Comparison of ENCODE assay signal across 8 mouse cellular contexts in the genomic region with DNA sequence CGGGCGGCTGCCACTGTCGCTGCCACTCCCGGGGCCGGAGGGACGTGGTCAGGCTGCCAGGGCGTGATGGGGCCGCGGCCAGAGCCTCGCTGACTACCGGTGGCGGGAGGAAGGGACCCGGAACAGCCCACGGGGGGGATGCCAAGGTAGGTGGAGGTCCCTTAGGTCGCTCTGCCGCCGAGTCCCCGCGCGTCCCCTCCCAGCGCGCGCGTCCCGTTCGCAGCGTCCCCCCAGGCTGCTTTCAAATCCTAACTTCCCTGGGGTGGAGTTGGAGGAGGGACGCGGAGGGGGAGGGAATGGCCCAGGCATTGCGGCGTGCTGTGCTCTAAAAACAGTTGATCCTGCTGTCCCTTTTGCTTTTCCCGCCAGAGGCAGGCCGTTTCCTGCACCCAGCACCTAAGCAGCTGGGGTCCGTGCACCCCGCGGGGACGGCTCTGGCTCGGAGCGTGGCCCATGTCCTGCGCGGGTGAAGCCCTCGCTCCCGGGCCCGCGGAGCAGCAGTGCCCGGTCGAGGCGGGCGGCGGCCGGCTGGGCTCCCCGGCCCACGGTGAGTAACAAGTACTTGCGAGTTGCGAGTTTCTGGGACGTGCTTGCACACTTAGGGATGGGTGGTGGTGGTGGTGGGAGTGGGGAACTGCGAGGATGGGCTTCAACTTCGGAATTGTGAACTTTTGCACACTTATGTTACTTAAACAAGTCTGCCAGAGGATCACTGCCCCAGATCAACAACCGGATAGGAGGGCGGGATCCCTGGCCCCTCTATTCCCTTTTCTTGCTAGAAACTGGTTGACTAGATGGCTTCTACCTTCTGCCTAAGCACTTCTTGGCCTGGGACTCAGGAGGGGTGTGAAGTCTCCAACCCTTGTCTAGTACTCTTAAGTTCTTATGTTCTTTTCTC. TPM values are rescaled to one million over a fixed set of nuclear protein-coding genes. Genes with fewer than 3 reads are reported as not detected.
DNase-seq lines count a peak whose midpoint lies in the region; ATAC-seq lines count a peak whose summit lies in the region.

No protein-coding gene starts in this region.

- peak; percentile 42; the same call in 1 of the 2 replicates for ATAC-seq in embryonic facial prominence, embryonic 12.5 days (ENCODE audit: insufficient number of reproducible peaks, insufficient read depth, low FRiP score, low TSS enrichment)
- peak; percentile 61; the same call in 1 of the 2 replicates for ATAC-seq in heart, embryonic 13.5 days (ENCODE audit: extremely low read depth, insufficient number of reproducible peaks, low FRiP score, low TSS enrichment)
- ATAC-seq in kidney, embryonic 15.5 days (replicated peaks; ENCODE audit: low FRiP score): peak; percentile 88

- H3K36me3 ChIP-seq in embryonic facial prominence, embryonic 12.5 days: no peaks in the 10 kb centered on the region
- H3K36me3 ChIP-seq in heart, embryonic 13.5 days: 0 out of 2 replicates have a peak, but pooled peaks cover 4% of the 10 kb centered on the region
- no peaks in the 10 kb centered on the region for H3K36me3 ChIP-seq in kidney, embryonic 15.5 days

- peak overlapping the region; percentile 72 for H3K4me3 ChIP-seq in embryonic facial prominence, embryonic 12.5 days
- peak overlapping the region; percentile 89 for H3K4me3 ChIP-seq in heart, embryonic 13.5 days
- H3K4me3 ChIP-seq in kidney, embryonic 15.5 days (replicated peaks): peak overlapping the region; percentile 75

- H3K4me1 ChIP-seq in embryonic facial prominence, embryonic 12.5 days: 0 out of 2 replicates have a peak, but pooled peaks cover 9% of the 10 kb centered on the region
- H3K4me1 ChIP-seq in heart, embryonic 13.5 days: peaks cover 24% of the 10 kb centered on the region
- H3K4me1 ChIP-seq in kidney, embryonic 15.5 days: 0 out of 2 replicates have a peak, but pooled peaks cover 15% of the 10 kb centered on the region

- WGBS in embryonic facial prominence, embryonic 12.5 days: under 1% methylated on average over 60 of the region's 60 CpGs
- under 1% methylated on average over 55 of the region's 60 CpGs for WGBS in heart, embryonic 13.5 days
- WGBS in kidney, embryonic 15.5 days: under 1% methylated on average over 58 of the region's 60 CpGs

- H3K4me2 ChIP-seq in embryonic facial prominence, embryonic 12.5 days (replicated peaks): peak overlapping the region; percentile 84
- peak overlapping the region; percentile 79 for H3K4me2 ChIP-seq in heart, embryonic 13.5 days
- peak overlapping the region; percentile 85 for H3K4me2 ChIP-seq in kidney, embryonic 15.5 days

- peak overlapping the region; percentile 87 for H3K27ac ChIP-seq in embryonic facial prominence, embryonic 12.5 days
- peak overlapping the region; percentile 83 for H3K27ac ChIP-seq in heart, embryonic 13.5 days (replicated peaks)
- H3K27ac ChIP-seq in kidney, embryonic 15.5 days: peak overlapping the region; percentile 78

- peak; percentile 4 for DNase-seq in right cerebral cortex, adult 18-20 months
- DNase-seq in right cerebral cortex, postnatal 36 days (ENCODE audit: low spot score in 2 of 2): no peak
- peak; percentile 73 for DNase-seq in lung, postnatal 14 days
- DNase-seq in ovary, postnatal 14 days (ENCODE audit: low spot score): peak; percentile 36
- DNase-seq in urinary bladder, adult 18-20 months (ENCODE audit: low spot score in 2 of 2): peak; percentile 61 to 80

- peaks cover 5% of the 10 kb centered on the region; the same call in 1 of the 2 replicates for H3K27me3 ChIP-seq in embryonic facial prominence, embryonic 12.5 days
- no peaks in the 10 kb centered on the region for H3K27me3 ChIP-seq in heart, embryonic 13.5 days (replicated peaks)
- no peaks in the 10 kb centered on the region for H3K27me3 ChIP-seq in kidney, embryonic 15.5 days

- H3K9me3 ChIP-seq in embryonic facial prominence, embryonic 12.5 days: no peaks in the 10 kb centered on the region
- H3K9me3 ChIP-seq in heart, embryonic 13.5 days: no peaks in the 10 kb centered on the region
- H3K9me3 ChIP-seq in kidney, embryonic 15.5 days (replicated peaks): no peaks in the 10 kb centered on the region

- peak overlapping the region; percentile 85 for H3K9ac ChIP-seq in embryonic facial prominence, embryonic 12.5 days
- H3K9ac ChIP-seq in heart, embryonic 13.5 days: peak overlapping the region; percentile 95
- peak overlapping the region; percentile 76 for H3K9ac ChIP-seq in kidney, embryonic 15.5 days

RNA-seq across cellular contexts. Expression of gene Mdfic, which starts 0.6 kb away (rescaled TPM):
- 10.4 and 13.6 TPM in 2 replicates for polyA plus RNA-seq in embryonic facial prominence, embryonic 12.5 days (2016; fragmentation: Nextera tagmentation; extraction: Ambion mirVana)
- polyA plus RNA-seq in heart, embryonic 13.5 days (2015; fragmentation: Nextera tagmentation; extraction: Ambion mirVana): 3.8 and 4.3 TPM in 2 replicates
- polyA plus RNA-seq in kidney, embryonic 15.5 days (2015; fragmentation: Nextera tagmentation; extraction: Ambion mirVana): 5.1 and 5.8 TPM in 2 replicates

Comparison
In these comparisons a context has a peak if more than half of its experiments do, and no peak if none do; other contexts are left out.
1. DNase-seq: peak in right cerebral cortex, adult 18-20 months (single experiment), lung, postnatal 14 days (single experiment), ovary, postnatal 14 days (single experiment) and urinary bladder, adult 18-20 months (2 of 2); none in right cerebral cortex, postnatal 36 days (0 of 2).
2. Peak in every context shown above with its lines, with median percentiles within 50 percentile points of each other: ATAC-seq, H3K27ac ChIP-seq, H3K4me2 ChIP-seq, H3K4me3 ChIP-seq and H3K9ac ChIP-seq.